Mouse (Mus musculus) bone marrow macrophage, adult 2 months (primary cell): ENCODE data around the gene 4933424G06Rik.

Source experiments
- CTCF ChIP-seq: IDR thresholded peaks from 2 replicates; pipeline ENCODE4 v1.5.1; 2012; ENCODE audit warnings: low read depth, mild to moderate bottlenecking, low read length, moderate library complexity
- POLR2A ChIP-seq: IDR thresholded peaks from 2 replicates; pipeline ENCODE4 v1.6.1; 2012; ENCODE audit warnings: mild to moderate bottlenecking, low read depth, low read length, borderline replicate concordance

DNA sequence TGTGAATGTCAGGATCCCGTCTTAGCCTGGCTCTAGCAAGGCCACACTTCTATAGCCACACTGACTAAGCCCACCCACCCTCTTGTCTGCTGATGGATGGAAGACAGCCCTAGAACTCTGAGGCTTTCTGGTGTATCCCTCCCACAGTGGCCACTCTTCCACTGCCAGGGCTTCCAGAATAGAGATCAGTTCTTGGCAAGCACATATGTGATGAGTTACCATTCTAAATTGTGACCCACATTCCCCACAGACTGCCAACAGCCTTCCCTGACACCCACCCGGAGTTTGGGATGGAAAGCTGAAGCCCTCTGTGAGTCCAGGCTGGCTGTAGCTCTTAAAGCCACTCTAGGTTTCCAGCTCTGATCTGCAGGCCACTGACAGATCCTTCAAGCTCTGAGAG, 2.8 kb upstream of the 4933424G06Rik start:
- TF ChIP-seq POLR2A (no peak), CTCF (no peak)
